Mouse (Mus musculus): ENCODE data around the gene Rin1. TPM values are rescaled to one million over a fixed set of nuclear protein-coding genes. Genes with fewer than 3 reads are reported as not detected.
A peak's percentile ranks its signal among the peaks of the same experiment; 100 is the strongest.
"Not testable (repeated sequence)": the region's sequence is repeated elsewhere in the genome, so short reads cannot be mapped to it uniquely, and the experiment has no call there.

Rin1 gene
- polyA plus RNA-seq, 1 experiment from 2014 or later = 4.0 TPM

- peaks cover 72% of the 10 kb centered on the region for H3K27me3 ChIP-seq (ENCODE audit: insufficient read depth, poor library complexity, severe bottlenecking)
- H3K4me1 ChIP-seq = peaks cover 12% of the 10 kb centered on the region
- H3K4me3 ChIP-seq = no peak overlapping the region
- no peaks in the 10 kb centered on the region for H3K9me3 ChIP-seq
- WGBS = 62% methylated on average over 18 of the region's 18 CpGs
- no peak overlapping the region for H3K27ac ChIP-seq
- H3K36me3 ChIP-seq = no peaks in the 10 kb centered on the region
- DNase-seq (ENCODE audit: low spot score) = no peak
Measured at GRCm38 (mm10) chr19:5082005-5082404, 31.7 kb downstream of the Rin1 start.

DNA sequence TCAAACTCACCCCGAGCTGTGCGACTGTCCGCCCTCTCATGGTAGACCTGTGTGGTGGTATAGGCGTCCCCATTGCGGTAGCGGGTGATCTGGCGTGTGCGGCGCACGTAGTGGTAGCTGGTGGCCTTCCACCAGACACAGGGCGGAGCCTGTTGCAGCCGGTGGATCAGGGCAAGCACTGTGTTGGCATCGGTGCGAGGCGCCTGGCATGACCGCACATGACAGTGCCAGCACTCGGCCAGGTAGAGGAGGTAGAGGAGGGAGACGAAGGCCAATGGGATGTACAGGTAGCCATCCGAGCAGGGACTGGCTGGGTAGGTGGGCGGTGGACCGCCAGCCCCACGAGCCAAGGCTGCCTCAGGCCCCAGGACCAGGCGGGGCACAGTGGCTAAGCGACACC lies 32.3 kb downstream of the Rin1 start:
- Histone ChIP-seq H3K27ac (0 out of 2 replicates have a peak overlapping the region, but pooled peaks have one; percentile 23), H3K4me1 (peaks cover 18% of the 10 kb centered on the region), H3K9me3 (no peaks in the 10 kb centered on the region), H3K27me3 (ENCODE audit: insufficient read depth, poor library complexity, severe bottlenecking) (peaks cover 72% of the 10 kb centered on the region), H3K36me3 (no peaks in the 10 kb centered on the region), H3K4me3 (no peak overlapping the region)
- WGBS = 52% methylated on average over 24 of the region's 24 CpGs
- no peak for DNase-seq (ENCODE audit: low spot score)

GRCm38 (mm10) chr19:5083961-5084833 lies 33.9 kb downstream of the Rin1 start:
- Histone ChIP-seq H3K4me3 (peak overlapping the region; percentile 69), H3K36me3 (no peaks in the 10 kb centered on the region), H3K27ac (0 out of 2 replicates have a peak overlapping the region, but pooled peaks have one; percentile 48), H3K9me3 (no peaks in the 10 kb centered on the region), H3K27me3 (ENCODE audit: insufficient read depth, poor library complexity, severe bottlenecking) (peaks cover 69% of the 10 kb centered on the region), H3K4me1 (peaks cover 27% of the 10 kb centered on the region)
- DNase-seq (ENCODE audit: low spot score) = no peak
- WGBS = 61% methylated on average over 3 of the region's 3 CpGs

DNA sequence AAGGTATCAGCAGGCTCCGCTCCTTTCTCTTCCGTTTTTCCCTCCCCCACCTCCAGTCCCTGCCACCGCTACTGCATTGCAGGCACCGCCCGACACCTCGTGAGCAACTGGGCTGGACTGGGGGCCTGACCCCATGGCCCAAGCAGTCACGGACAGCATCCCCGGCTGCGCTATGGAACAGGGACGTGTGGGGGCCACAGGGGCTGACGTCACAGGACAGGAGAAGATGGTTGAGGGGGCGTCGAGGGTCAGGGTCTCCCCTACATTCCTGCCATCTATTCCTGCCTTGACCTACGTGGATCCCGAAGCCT lies 34.5 kb downstream of the Rin1 start:
- peak overlapping the region; percentile 48; the same call in 1 of the 2 replicates for H3K27ac ChIP-seq
- H3K36me3 ChIP-seq = peaks cover 5% of the 10 kb centered on the region; the same call in 1 of the 2 replicates
- WGBS = 3% methylated on average over 15 of the region's 15 CpGs
- peak overlapping the region; percentile 69 for H3K4me3 ChIP-seq
- H3K9me3 ChIP-seq = no peaks in the 10 kb centered on the region
- H3K4me1 ChIP-seq = peaks cover 31% of the 10 kb centered on the region
- no peak for DNase-seq (ENCODE audit: low spot score)
- H3K27me3 ChIP-seq (ENCODE audit: insufficient read depth, poor library complexity, severe bottlenecking) = peaks cover 67% of the 10 kb centered on the region

- H3K9me3 ChIP-seq = no peaks in the 10 kb centered on the region
- H3K4me1 ChIP-seq = peaks cover 31% of the 10 kb centered on the region
- no peak for DNase-seq (ENCODE audit: low spot score)
- H3K27me3 ChIP-seq (ENCODE audit: insufficient read depth, poor library complexity, severe bottlenecking) = peaks cover 62% of the 10 kb centered on the region
- peak within 1 kb of the TSS; percentile 69 for H3K4me3 ChIP-seq
- WGBS = 1% methylated on average over 65 of the region's 69 CpGs
- peaks cover 8% of the 10 kb centered on the region for H3K36me3 ChIP-seq
- peak within 1 kb of the TSS; percentile 48 for H3K27ac ChIP-seq
Measured at GRCm38 (mm10) chr19:5085145-5085863, 35.0 kb downstream of the Rin1 start, which contains the start of gene Tmem151a. Gene Tmem151a (minus strand): TSS chr19:5085531.

DNA sequence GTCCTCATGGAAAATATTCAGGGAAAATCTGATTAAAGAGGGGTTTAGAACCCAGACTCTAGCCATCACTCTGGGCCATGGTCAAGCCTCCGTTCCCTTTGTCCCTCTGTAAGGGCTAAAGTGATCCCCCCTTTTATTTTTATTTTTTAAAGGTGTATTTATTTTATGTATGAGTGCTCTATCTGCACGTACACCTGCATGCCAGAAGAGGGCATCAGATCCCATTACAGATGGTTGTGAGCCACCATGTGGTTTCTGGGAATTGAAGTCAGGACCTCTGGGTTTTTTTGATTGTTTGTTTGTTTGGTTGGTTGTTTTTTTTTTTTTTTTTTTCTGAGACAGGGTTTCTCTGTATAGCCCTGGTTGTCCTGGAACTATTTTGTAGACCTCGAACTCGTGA lies 36.3 kb downstream of the Rin1 start:
- not testable (repeated sequence) for H3K9me3 ChIP-seq; H3K4me3 ChIP-seq; DNase-seq (ENCODE audit: low spot score); H3K27ac ChIP-seq
- Histone ChIP-seq H3K27me3 (ENCODE audit: insufficient read depth, poor library complexity, severe bottlenecking) (peaks cover 50% of the 10 kb centered on the region), H3K36me3 (peaks cover 21% of the 10 kb centered on the region), H3K4me1 (peaks cover 31% of the 10 kb centered on the region)
- WGBS = 59% methylated on average over 4 of the region's 4 CpGs

- H3K4me3 ChIP-seq = peak within 1 kb of the TSS; percentile 94
- no peaks in the 10 kb centered on the region for H3K9me3 ChIP-seq
- H3K27ac ChIP-seq = peak within 1 kb of the TSS; percentile 88
- H3K27me3 ChIP-seq (ENCODE audit: insufficient read depth, poor library complexity, severe bottlenecking) = peaks cover 34% of the 10 kb centered on the region
- WGBS = under 1% methylated on average over 58 of the region's 58 CpGs
- peak; percentile 98 for DNase-seq (ENCODE audit: low spot score)
- peaks cover 37% of the 10 kb centered on the region for H3K36me3 ChIP-seq
- H3K4me1 ChIP-seq = peaks cover 31% of the 10 kb centered on the region
Measured at GRCm38 (mm10) chr19:5087884-5088728, 37.8 kb downstream of the Rin1 start, which contains the start of gene Yif1a. Gene Yif1a (plus strand): TSS chr19:5088538.

GRCm38 (mm10) chr19:5089324-5089723 lies 39.0 kb downstream of the Rin1 start:
- peaks cover 40% of the 10 kb centered on the region for H3K4me1 ChIP-seq
- 90% methylated on average over 4 of the region's 4 CpGs for WGBS
- H3K27ac ChIP-seq = peak overlapping the region; percentile 88; the same call in 1 of the 2 replicates
- no peak for DNase-seq (ENCODE audit: low spot score)
- H3K36me3 ChIP-seq = peaks cover 40% of the 10 kb centered on the region
- H3K9me3 ChIP-seq = no peaks in the 10 kb centered on the region
- peak overlapping the region; percentile 94 for H3K4me3 ChIP-seq
- peaks cover 22% of the 10 kb centered on the region for H3K27me3 ChIP-seq (ENCODE audit: insufficient read depth, poor library complexity, severe bottlenecking)

- Histone ChIP-seq H3K4me1 (peaks cover 53% of the 10 kb centered on the region), H3K4me3 (no peak overlapping the region), H3K27me3 (ENCODE audit: insufficient read depth, poor library complexity, severe bottlenecking) (no peaks in the 10 kb centered on the region; the same call in 1 of the 2 replicates), H3K36me3 (peaks cover 40% of the 10 kb centered on the region), H3K27ac (no peak overlapping the region), H3K9me3 (no peaks in the 10 kb centered on the region)
- DNase-seq (ENCODE audit: low spot score) = no peak
- 85% methylated on average over 10 of the region's 10 CpGs for WGBS
Measured at GRCm38 (mm10) chr19:5092083-5092482, 41.8 kb downstream of the Rin1 start.

- no peaks in the 10 kb centered on the region for H3K9me3 ChIP-seq
- no peaks in the 10 kb centered on the region; the same call in 1 of the 2 replicates for H3K27me3 ChIP-seq (ENCODE audit: insufficient read depth, poor library complexity, severe bottlenecking)
- DNase-seq (ENCODE audit: low spot score) = no peak
- H3K27ac ChIP-seq = 0 out of 2 replicates have a peak overlapping the region, but pooled peaks have one; percentile 22
- peaks cover 60% of the 10 kb centered on the region for H3K4me1 ChIP-seq
- peaks cover 40% of the 10 kb centered on the region for H3K36me3 ChIP-seq
- 67% methylated on average over 12 of the region's 12 CpGs for WGBS
- no peak overlapping the region for H3K4me3 ChIP-seq
Measured at GRCm38 (mm10) chr19:5093481-5094242, 43.4 kb downstream of the Rin1 start.

DNA sequence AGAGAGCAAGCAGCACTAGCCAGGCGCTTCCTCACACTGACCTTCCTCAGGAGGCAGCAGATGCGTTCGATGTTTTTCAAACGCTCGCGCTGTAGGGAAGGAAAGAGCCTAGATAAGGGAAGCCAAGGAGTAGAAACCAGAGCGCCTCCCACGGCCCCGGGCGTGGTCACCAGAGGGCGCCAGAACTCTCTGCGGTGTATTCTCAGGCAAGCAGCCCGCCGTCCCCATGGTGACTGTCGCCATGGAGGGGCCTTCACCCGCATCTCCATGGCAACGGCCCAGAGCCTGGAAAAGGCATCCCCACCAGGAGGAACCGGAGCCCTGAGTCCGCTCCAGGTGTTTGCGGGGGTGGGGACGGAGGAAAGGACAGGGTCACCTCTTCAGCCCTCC lies 44.0 kb downstream of the Rin1 start:
- peak overlapping the region; percentile 22; the same call in 1 of the 2 replicates for H3K4me3 ChIP-seq

More for the DNA sequence above, 44.0 kb downstream of the Rin1 start:
- DNase-seq (ENCODE audit: low spot score) = peak; percentile 96
- Histone ChIP-seq H3K36me3 (peaks cover 40% of the 10 kb centered on the region), H3K27me3 (ENCODE audit: insufficient read depth, poor library complexity, severe bottlenecking) (no peaks in the 10 kb centered on the region; the same call in 1 of the 2 replicates), H3K27ac (0 out of 2 replicates have a peak overlapping the region, but pooled peaks have one; percentile 22), H3K9me3 (no peaks in the 10 kb centered on the region), H3K4me1 (peaks cover 60% of the 10 kb centered on the region)
- 0% methylated on average over 21 of the region's 21 CpGs for WGBS

Data from heart, embryonic 10.5 days (tissue).